Mouse (Mus musculus) central nervous system, embryonic 11.5 days (tissue): Measurements from ENCODE around the gene Rasgrf2. TPM values are rescaled to one million over a fixed set of nuclear protein-coding genes. Genes with fewer than 3 reads are reported as not detected.

Experiments used
- polyA plus RNA-seq: library from polyadenylated mRNA; depleted of rRNA; stranded (reverse); fragments of >200 nt; gene quantifications from 2 replicates; pipeline ENCODE4 v1.2.3, GENCODE M21; 2012; rRNA removed

Gene Rasgrf2
- polyA plus RNA-seq = 0.12 and 0.19 TPM in 2 replicates

GRCm38 (mm10) chr13:92131384-92132150 lies at the start of gene Rasgrf2:
Rasgrf2 (minus strand) TSS chr13:92131656.

GRCm38 (mm10) chr13:91876741-91877349 lies 254.6 kb downstream of the Rasgrf2 start, which contains the start of gene Ckmt2:
Ckmt2 (minus strand) TSS chr13:91876885.

Other genes starting within 250 kb of the Rasgrf2 start
- gene Gm20379, start 174.3 kb upstream of the Rasgrf2 start, polyA plus RNA-seq = not detected in 2 replicates
- 13.8 and 19.6 TPM in 2 replicates for gene Dhfr, start 223.1 kb upstream of the Rasgrf2 start, polyA plus RNA-seq
- gene Msh3, start 223.3 kb upstream of the Rasgrf2 start, polyA plus RNA-seq = 32.8 and 37.8 TPM in 2 replicates